Mouse (Mus musculus): Measurements from ENCODE around the gene Itsn1.

DNA sequence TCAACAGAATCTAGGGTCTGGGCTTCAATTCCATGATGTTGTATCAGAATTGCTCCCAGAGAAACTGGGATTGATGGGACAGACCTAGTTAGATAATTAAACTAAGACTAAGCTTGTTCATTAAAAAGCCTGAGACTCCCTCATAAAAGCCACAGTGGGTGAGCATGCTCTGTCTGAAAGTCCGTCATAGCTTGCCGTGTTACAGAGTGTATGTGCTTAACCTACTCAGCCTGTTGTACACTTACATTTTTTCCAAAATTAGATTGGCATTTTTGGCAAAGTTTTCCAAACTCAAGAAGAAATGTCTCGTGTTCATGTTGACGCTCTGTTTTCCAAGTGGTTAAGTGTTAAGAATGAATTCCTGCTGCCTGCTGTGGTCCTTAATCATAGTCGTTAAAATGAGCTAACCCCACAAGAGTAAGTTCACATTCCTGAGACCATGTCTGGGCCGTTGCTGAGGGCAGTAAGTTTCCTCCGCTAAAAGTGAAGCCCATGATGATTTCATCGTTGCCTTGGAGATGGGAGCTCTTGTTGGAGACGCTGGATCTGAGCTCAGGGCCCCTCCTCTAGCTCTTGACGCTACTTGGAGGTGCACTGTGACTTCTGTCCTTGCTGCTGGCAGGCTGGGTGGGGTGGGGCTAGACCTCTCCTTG lies 117.1 kb downstream of the Itsn1 start:
- TF ChIP-seq FLI1 (IDR thresholded peaks at IDR 0.05; ENCODE audit: low read length) (no peak), GATA1 (IDR thresholded peaks at IDR 0.05; ENCODE audit: borderline replicate concordance, low read length) (no peak)

Data from megakaryocyte, embryonic 14.5 days (primary cell).